Mouse (Mus musculus) liver, embryonic 15.5 days (tissue): ENCODE results near the gene Skap1. TPM values are rescaled to one million over a fixed set of nuclear protein-coding genes. Genes with fewer than 3 reads are reported as not detected.

ENCODE experiments used
- polyA plus RNA-seq: library from polyadenylated mRNA; unstranded; fragments of >200 nt; fragmentation: Nextera tagmentation; extraction: Ambion mirVana; gene quantifications from 2 replicates; pipeline ENCODE4 v1.2.1, GENCODE M21; 2015

The Skap1 gene
- polyA plus RNA-seq, 1 experiment from 2014 or later: 0.20 TPM

Other genes with a start within 250 kb of the Skap1 start
- not detected in 2 replicates for gene Hoxb9, start 193.1 kb upstream of the Skap1 start, polyA plus RNA-seq
- not detected in 2 replicates for gene Hoxb8, start 182.7 kb upstream of the Skap1 start, polyA plus RNA-seq
- 0.15 and 0.24 TPM in 2 replicates for gene Hoxb7, start 178.0 kb upstream of the Skap1 start, polyA plus RNA-seq
- gene Hoxb6, start 172.1 kb upstream of the Skap1 start, polyA plus RNA-seq: 0.06 TPM in 1 of 2 replicates, not detected in the other
- 0.30 and 0.37 TPM in 2 replicates for gene Hoxb5, start 161.3 kb upstream of the Skap1 start, polyA plus RNA-seq
- gene Hoxb4, start 146.3 kb upstream of the Skap1 start, polyA plus RNA-seq: 0.10 TPM in 2 replicates
- 0.05 and 0.26 TPM in 2 replicates for gene Hoxb3, start 141.3 kb upstream of the Skap1 start, polyA plus RNA-seq
- 0.75 and 1.1 TPM in 2 replicates for gene Hoxb2, start 114.1 kb upstream of the Skap1 start, polyA plus RNA-seq
- gene Hoxb1, start 98.8 kb upstream of the Skap1 start, polyA plus RNA-seq: not detected in 2 replicates